19 mouse cellular contexts compared by ENCODE assay signal in genomic region chr4:127190921-127191320, GRCm38 (mm10). TPM values are rescaled to one million over a fixed set of nuclear protein-coding genes. Genes with fewer than 3 reads are reported as not detected.
"Had no signal": no experiment of that assay in that cellular context is flagged by ENCODE, and none has a peak within 500 bp of the region (broad histone marks: within the 10 kb centered on the region; RNA-seq: fewer than 3 reads in every experiment).

No protein-coding gene starts in this region.

- H3K27ac ChIP-seq: liver, embryonic 14.5 days; midbrain, embryonic 10.5 days; neural tube, embryonic 13.5 days; neural tube, embryonic 15.5 days had no signal

- H3K4me2 ChIP-seq: lung, embryonic 14.5 days; neural tube, embryonic 13.5 days; neural tube, embryonic 15.5 days had no signal

- DNase-seq: lung, adult 18-20 months; lung, embryonic 14.5 days; lung, postnatal 10 days; lung, postnatal 4 days; midbrain, embryonic 14.5 days; right cerebral cortex, postnatal 25 days; right cerebral cortex, postnatal 4 days; spleen, adult 18-20 months; thymus, adult 18-20 months; thymus, postnatal 14 days; thymus, postnatal 36 days had no signal

- H3K27me3 ChIP-seq: neural tube, embryonic 13.5 days; neural tube, embryonic 15.5 days had no signal

- H3K9me3 ChIP-seq: midbrain, embryonic 10.5 days; neural tube, embryonic 13.5 days; neural tube, embryonic 15.5 days had no signal

- ATAC-seq: midbrain, embryonic 16.5 days had no signal

- H3K4me3 ChIP-seq: midbrain, embryonic 10.5 days; myocyte; neural tube, embryonic 13.5 days; neural tube, embryonic 15.5 days had no signal

- H3K9ac ChIP-seq: liver, embryonic 14.5 days; lung, embryonic 14.5 days; neural tube, embryonic 13.5 days; neural tube, embryonic 15.5 days had no signal

RNA-seq across cellular contexts. Expression of gene Dlgap3, which starts 21.9 kb away (rescaled TPM):
- total RNA-seq: megakaryocyte, adult 5-6 weeks; megakaryocyte-erythroid progenitor cell, adult 5-6 weeks had no signal
- polyA plus RNA-seq: myocyte had no signal
